In the genomic region with DNA sequence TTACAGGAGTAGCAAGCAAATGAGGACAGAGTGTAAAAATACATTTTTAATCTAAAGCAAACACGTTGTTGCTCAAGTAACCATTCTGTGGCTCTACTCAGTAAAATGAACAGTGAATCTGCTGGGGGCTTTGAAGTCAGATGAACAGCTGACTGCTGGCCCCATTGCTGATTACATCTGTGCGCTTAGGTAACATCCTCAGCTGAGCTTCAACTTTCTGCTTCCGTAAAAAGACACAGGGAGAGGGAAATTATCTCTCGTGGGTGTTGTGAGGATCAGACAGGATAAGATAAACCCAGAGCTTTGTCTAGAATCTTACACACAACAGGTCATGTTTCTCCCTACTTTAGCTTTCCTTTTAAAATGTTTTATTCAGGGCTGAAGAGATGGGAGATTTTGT, we compare ENCODE assay signal across 16 mouse cellular contexts.
"Had no signal": no experiment of that assay in that cellular context is flagged by ENCODE, and none has a peak within 500 bp of the region (broad histone marks: within the 10 kb centered on the region; RNA-seq: fewer than 3 reads in every experiment).

No protein-coding gene starts in this region.

- ATAC-seq: midbrain, embryonic 15.5 days had no signal

- H3K27ac ChIP-seq: kidney, postnatal 0 days; limb, embryonic 13.5 days; liver, embryonic 14.5 days; midbrain, embryonic 10.5 days; midbrain, embryonic 15.5 days had no signal

- DNase-seq: kidney, adult 11 months; kidney, adult 9 months; kidney, postnatal 36 days; layer of hippocampus, adult 9-11 months; layer of hippocampus, postnatal 36 days; left cerebral cortex, postnatal 4 days; lung, adult 18-20 months; right cerebral cortex, adult 18-20 months; right cerebral cortex, postnatal 25 days; thymus, adult 2 months; thymus, postnatal 36 days had no signal

- H3K4me3 ChIP-seq: limb, embryonic 13.5 days; midbrain, embryonic 10.5 days; midbrain, embryonic 15.5 days had no signal
